Mouse (Mus musculus) liver, embryonic 11.5 days (tissue): ENCODE results near the gene Vps54. TPM values are rescaled to one million over a fixed set of nuclear protein-coding genes. Genes with fewer than 3 reads are reported as not detected.
"Not testable (repeated sequence)": the region's sequence is repeated elsewhere in the genome, so short reads cannot be mapped to it uniquely, and the experiment has no call there.

Source experiments
- ATAC-seq: fragments of 200-750 bp; cut with Nextera tagmentation; replicated peaks from 2 replicates; pipeline ENCODE4 v1.8.0; 2017; ENCODE audit warnings: moderate number of reproducible peaks, mild to moderate bottlenecking, moderate TSS enrichment, moderate library complexity; ENCODE audit not compliant: low FRiP score
- DNase-seq: peaks from one replicate; pipeline ENCODE4 v3.0.0-alpha.2; 2017; ENCODE audit warnings: low spot score
- H3K27ac ChIP-seq: fragments of 300-500 bp; sonication (generic); 2 replicates; pipeline ENCODE4 v1.5.1; 2014; ENCODE audit warnings: mild to moderate bottlenecking, low read depth, low read length, control low read depth
- H3K27me3 ChIP-seq: fragments of 300-500 bp; sonication (generic); replicated peaks from 2 replicates; pipeline ENCODE4 v1.6.1; 2014; ENCODE audit warnings: low read length, mixed read lengths; ENCODE audit not compliant: control insufficient read depth, insufficient read depth
- H3K36me3 ChIP-seq: fragments of 300-500 bp; sonication (generic); 2 replicates; pipeline ENCODE4 v1.6.1; 2014; ENCODE audit warnings: mild to moderate bottlenecking, low read length, moderate library complexity, mixed read lengths; ENCODE audit not compliant: control insufficient read depth, insufficient read depth
- H3K4me1 ChIP-seq: fragments of 300-500 bp; sonication (generic); replicated peaks from 2 replicates; pipeline ENCODE4 v1.6.1; 2014; ENCODE audit warnings: low read length, mixed read lengths; ENCODE audit not compliant: control insufficient read depth, insufficient read depth
- H3K4me2 ChIP-seq: fragments of 300-500 bp; sonication (generic); 2 replicates; pipeline ENCODE4 v1.6.1; 2014; ENCODE audit warnings: mild to moderate bottlenecking, control low read depth, moderate library complexity
- H3K4me3 ChIP-seq: fragments of 300-500 bp; sonication (generic); 2 replicates; pipeline ENCODE4 v1.5.1; 2014; ENCODE audit warnings: low read depth, low read length, control low read depth
- H3K9ac ChIP-seq: fragments of 300-500 bp; sonication (generic); 2 replicates; pipeline ENCODE4 v1.6.1; 2014; ENCODE audit warnings: low read depth, low read length, control low read depth
- H3K9me3 ChIP-seq: fragments of 300-500 bp; sonication (generic); 2 replicates; pipeline ENCODE4 v1.6.1; 2016; ENCODE audit warnings: low read length, inconsistent platforms, mixed read lengths; ENCODE audit not compliant: control insufficient read depth
- WGBS: fragments of 180-500 bp; shearing (Covaris S2); extraction: QIAGEN DNeasy Blood & Tissue Kit; methylation state at CpG from one replicate; pipeline ENCODE4 v1.1.7; 2014; 5-methylcytosine and 5-hydroxymethylcytosine counted together
- polyA plus RNA-seq: library from polyadenylated mRNA; unstranded; fragments of >200 nt; fragmentation: Nextera tagmentation; extraction: Ambion mirVana; gene quantifications from 2 replicates; pipeline ENCODE4 v1.2.1, GENCODE M21; 2014

The Vps54 gene
- 10.4 and 11.1 TPM in 2 replicates for polyA plus RNA-seq

DNA sequence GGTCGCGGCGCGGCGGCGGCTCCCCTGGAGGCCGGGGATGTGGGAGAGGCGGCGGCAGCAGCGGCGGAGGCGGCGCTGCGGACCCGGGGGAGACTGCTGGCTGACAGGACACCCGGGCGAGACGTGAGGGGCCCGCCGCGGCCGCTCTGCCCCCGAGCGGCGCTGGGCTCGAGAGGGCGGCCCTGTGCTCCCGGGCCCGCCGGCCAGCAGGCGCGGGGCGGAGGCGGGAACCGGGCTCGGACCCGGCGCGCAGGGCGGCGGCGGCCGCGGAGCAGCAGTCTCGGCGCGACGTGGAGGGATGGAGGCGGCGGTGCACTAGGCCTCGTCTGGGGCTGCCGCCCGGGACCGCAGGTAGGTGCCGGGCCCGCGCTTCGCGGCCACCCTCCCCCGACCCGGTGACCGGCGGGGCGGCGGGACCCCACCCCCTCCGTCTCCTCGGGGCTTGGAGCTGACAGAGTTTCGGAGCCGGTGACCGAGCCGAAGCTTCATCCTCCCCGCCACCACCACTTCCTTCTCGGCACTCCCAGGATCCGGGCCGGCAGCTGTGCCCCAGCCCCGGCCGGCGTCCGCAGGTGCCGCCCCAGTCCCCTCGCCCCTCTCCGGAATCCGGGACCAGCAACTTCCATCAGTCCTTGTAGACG, at the start of gene Vps54:
Gene Vps54, plus strand, starts transcription at position 261 of the 641 bp plus-strand sequence.
- WGBS = under 1% methylated on average over 60 of the region's 84 CpGs
- peak; percentile 81 for ATAC-seq
- H3K9me3 ChIP-seq = no peaks in the 10 kb centered on the region

DNA sequence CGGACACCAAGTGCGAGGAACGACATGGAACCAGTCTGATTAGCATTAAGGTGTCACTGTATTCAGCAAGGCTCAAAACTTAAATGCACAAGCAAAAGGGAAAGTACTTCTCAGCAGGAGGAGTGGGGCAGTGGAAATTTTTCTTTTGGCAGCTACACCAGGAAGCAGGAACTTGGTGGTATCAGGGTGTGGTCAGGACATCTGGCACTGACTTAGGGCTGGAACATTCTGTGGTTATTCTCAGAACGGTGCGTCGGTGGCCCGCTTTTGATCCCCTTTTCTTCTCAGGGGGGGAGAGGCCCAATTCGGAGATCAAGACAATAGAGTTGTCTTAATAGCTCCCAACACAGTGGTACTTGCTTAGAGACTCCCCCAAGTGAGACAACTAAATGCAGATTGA, 47.3 kb upstream of the Vps54 start:
- H3K9ac ChIP-seq, H3K27me3 ChIP-seq, ATAC-seq, DNase-seq, H3K9me3 ChIP-seq, H3K4me2 ChIP-seq, H3K27ac ChIP-seq, H3K4me1 ChIP-seq, H3K36me3 ChIP-seq, H3K4me3 ChIP-seq: not testable (repeated sequence)
- 80% methylated on average over 8 of the region's 8 CpGs for WGBS

More for the DNA sequence above, at the start of gene Vps54:
- peak; percentile 77 for DNase-seq
- Histone ChIP-seq H3K27ac (peak within 1 kb of the TSS; percentile 77), H3K9ac (peak within 1 kb of the TSS; percentile 97), H3K36me3 (no peaks in the 10 kb centered on the region), H3K4me2 (peak within 1 kb of the TSS; percentile 63), H3K27me3 (no peaks in the 10 kb centered on the region), H3K4me3 (peak within 1 kb of the TSS; percentile 96), H3K4me1 (peaks cover 5% of the 10 kb centered on the region; the same call in 1 of the 2 replicates)

DNA sequence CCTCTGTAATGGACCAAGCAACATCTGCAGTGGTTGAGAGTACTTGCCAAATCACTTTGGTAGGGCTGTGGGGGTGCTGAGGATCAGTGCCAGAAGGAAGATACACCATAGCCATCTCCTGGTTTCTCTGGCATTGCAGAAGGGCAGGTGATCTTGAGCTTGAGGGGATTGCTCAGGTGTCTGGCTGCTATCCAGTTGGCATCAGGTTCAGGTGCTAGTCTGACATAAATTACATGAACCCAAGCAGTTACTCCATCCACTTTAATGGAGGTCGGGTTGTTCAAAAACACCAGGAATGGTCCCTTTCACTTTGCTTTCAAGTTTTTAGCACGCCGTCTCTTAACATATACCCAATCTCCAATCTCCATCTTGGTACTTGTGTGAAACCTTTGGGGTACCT, 44.2 kb upstream of the Vps54 start:
- no peak overlapping the region for H3K27ac ChIP-seq
- no peak overlapping the region for H3K9ac ChIP-seq
- DNase-seq = no peak
- no peak overlapping the region for H3K4me2 ChIP-seq
- no peaks in the 10 kb centered on the region for H3K27me3 ChIP-seq
- H3K4me3 ChIP-seq = no peak overlapping the region
- ATAC-seq = no peak
- no peaks in the 10 kb centered on the region for H3K4me1 ChIP-seq
- H3K36me3 ChIP-seq = no peaks in the 10 kb centered on the region
- H3K9me3 ChIP-seq = no peaks in the 10 kb centered on the region; the same call in 1 of the 2 replicates
- WGBS = 93% methylated on average over 3 of the region's 3 CpGs

DNA sequence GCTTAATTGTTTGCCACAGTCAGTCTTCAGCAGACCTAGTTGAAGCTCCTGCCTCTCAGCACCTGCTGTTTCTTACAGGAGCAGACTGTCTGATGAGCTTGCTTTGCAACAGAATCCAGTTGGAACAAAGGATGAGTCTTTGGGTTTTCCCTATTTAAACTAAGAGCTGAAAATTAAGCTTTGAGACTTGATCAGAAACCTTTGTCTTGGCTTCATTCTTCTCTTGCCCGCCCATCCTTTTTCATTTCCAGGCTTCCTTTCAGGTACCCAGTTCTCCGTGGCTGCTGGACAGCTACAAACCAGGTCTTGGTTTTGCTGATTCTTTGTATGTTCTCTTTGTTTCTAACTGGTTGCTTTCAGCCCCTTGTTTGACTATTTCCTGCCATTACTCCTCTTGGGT, 30.0 kb upstream of the Vps54 start:
- ATAC-seq = no peak
- Histone ChIP-seq H3K4me1 (no peaks in the 10 kb centered on the region), H3K4me2 (no peak overlapping the region), H3K27ac (no peak overlapping the region), H3K9ac (no peak overlapping the region), H3K4me3 (no peak overlapping the region), H3K27me3 (no peaks in the 10 kb centered on the region), H3K9me3 (no peaks in the 10 kb centered on the region), H3K36me3 (no peaks in the 10 kb centered on the region)
- no peak for DNase-seq
- WGBS = 73% methylated on average over 2 of the region's 2 CpGs

DNA sequence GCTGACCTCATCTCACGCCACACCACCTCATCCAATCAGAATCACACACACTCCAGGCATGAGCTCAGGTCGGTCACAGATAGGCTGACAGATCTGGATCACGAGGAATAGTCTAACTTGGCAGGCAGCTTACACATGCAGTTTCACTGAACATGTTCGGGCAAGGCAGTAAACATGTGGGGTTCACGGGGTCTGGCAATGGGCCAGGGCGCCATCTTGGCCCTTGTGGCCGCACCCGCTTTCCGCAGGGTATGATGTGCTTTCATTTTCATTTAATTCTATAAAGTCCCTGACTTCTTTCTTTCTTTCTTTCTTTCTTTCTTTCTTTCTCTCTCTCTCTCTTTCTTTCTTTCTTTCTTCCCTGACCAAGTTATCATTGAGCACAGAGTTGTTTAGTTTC, 29.4 kb upstream of the Vps54 start:
- not testable (repeated sequence) for H3K27ac ChIP-seq, H3K4me1 ChIP-seq, H3K27me3 ChIP-seq, ATAC-seq, H3K9me3 ChIP-seq, H3K9ac ChIP-seq, H3K36me3 ChIP-seq, H3K4me3 ChIP-seq, DNase-seq, H3K4me2 ChIP-seq
- whole genome bisulfite sequencing = 87% methylated on average over 9 of the region's 9 CpGs

DNA sequence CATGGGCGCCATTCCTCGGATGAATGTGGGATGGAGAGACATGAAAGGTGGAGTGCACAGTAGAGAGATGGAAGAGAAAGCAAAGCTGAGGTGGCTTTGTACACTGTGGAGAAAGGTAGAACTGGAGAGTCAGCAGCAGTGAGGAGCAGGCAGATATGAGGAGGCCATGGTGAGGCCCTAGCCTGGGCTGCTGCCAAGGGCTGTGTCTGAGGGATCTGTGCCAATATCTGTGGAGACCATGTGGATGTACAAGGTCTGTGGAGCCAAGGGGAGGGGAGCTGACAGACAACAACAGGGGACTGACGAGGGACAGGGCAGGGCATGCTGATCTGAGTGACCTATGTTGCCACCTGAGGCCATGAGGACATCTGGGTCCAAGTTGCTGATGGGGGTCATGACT, 21.7 kb upstream of the Vps54 start:
- Histone ChIP-seq H3K27ac (no peak overlapping the region), H3K36me3 (no peaks in the 10 kb centered on the region), H3K9me3 (no peaks in the 10 kb centered on the region), H3K4me1 (no peaks in the 10 kb centered on the region), H3K27me3 (no peaks in the 10 kb centered on the region), H3K4me3 (no peak overlapping the region), H3K9ac (no peak overlapping the region), H3K4me2 (no peak overlapping the region)
- ATAC-seq = no peak
- no peak for DNase-seq
- WGBS = 83% methylated on average over 3 of the region's 3 CpGs

DNA sequence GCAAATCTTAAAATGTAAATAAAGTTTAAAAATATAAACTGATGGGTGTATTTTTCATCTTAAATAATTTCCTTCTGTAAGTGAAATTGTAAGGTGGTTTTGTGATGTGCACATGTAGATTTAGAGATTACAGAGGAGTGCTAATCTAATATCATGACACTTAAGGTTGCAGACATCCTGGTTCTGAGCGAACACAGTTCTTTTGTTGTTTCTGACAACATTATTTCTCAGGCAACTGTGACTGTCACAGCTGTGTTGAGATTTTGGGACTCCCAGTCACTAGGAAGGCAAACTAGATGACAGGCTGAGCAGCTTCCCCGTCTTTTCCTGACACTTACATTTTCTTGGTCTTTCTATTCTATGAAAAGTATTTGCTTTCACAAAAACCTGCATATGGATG, 19.8 kb upstream of the Vps54 start:
- no peak for ATAC-seq
- no peak for DNase-seq
- 73% methylated on average over 2 of the region's 2 CpGs for WGBS
- no peak overlapping the region for H3K27ac ChIP-seq
- no peaks in the 10 kb centered on the region for H3K36me3 ChIP-seq
- no peaks in the 10 kb centered on the region for H3K4me1 ChIP-seq
- H3K27me3 ChIP-seq = no peaks in the 10 kb centered on the region
- H3K9me3 ChIP-seq = no peaks in the 10 kb centered on the region
- no peak overlapping the region for H3K4me2 ChIP-seq
- no peak overlapping the region for H3K9ac ChIP-seq
- no peak overlapping the region for H3K4me3 ChIP-seq

DNA sequence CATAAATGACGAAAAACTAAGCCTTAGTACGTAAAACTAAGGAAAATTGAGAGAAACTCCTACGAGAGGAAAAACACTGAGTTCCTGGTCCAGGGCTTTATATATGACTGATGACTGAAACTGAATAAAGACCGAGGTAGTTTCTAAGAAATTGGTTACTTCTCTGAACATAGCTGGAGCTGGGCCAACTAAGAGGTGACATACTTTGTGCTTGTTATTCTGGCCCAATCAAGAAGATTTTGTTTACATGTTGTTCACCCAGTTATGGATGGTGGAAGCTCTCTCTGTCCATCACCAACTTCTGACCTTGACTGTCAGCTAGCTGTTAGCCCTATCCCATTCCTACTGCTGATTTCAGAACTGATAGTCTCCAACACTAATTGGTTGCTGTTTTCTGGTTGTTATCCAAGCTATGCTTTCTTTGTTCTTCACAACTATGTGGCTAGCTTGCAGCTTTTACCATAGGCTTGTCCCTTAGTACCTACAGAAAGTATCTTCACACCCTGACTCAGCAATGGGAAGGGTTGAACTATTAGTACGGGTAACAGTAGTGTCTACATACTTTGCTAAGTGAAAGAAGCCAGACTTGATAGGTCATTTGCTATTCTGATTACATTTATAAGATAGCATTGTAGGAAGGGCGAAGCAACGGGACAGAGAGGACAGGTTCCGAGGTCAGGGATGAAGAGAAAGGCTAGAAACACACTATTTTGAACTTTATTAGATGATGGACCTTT, 19.1 kb upstream of the Vps54 start:
- Histone ChIP-seq H3K27ac (no peak overlapping the region), H3K27me3 (no peaks in the 10 kb centered on the region), H3K4me2 (no peak overlapping the region), H3K9ac (no peak overlapping the region), H3K36me3 (no peaks in the 10 kb centered on the region), H3K4me3 (no peak overlapping the region), H3K4me1 (no peaks in the 10 kb centered on the region), H3K9me3 (no peaks in the 10 kb centered on the region)
- ATAC-seq (no peak), DNase-seq (no peak)
- 84% methylated on average over 8 of the region's 8 CpGs for WGBS

DNA sequence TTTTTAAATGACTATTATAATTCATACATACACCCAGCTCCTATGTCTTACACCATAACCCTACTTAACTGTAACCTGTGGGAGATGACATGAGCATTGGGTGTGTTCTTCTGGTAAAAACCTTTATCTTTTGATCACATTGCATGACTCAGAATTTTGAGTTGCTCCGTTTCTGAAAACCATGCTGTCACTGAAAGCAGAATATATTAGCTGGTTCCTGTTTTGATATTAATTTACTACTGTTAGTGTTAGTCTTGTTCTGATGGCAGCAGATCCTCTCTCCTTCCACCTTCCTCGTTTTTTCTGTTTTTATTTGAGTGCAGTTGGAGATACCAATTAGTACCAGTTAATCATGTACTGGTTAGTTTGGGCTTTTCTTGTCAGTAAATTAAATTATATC, 18.3 kb upstream of the Vps54 start:
- Histone ChIP-seq H3K36me3 (no peaks in the 10 kb centered on the region), H3K4me1 (no peaks in the 10 kb centered on the region), H3K4me2 (no peak overlapping the region), H3K4me3 (no peak overlapping the region), H3K9ac (no peak overlapping the region), H3K27me3 (no peaks in the 10 kb centered on the region), H3K9me3 (no peaks in the 10 kb centered on the region), H3K27ac (no peak overlapping the region)
- 36% methylated on average over 2 of the region's 2 CpGs for WGBS
- no peak for DNase-seq
- ATAC-seq = peak; percentile 71
